Mouse (Mus musculus) neural tube, embryonic 14.5 days (tissue): ENCODE results near the gene Ifit1bl1. TPM values are rescaled to one million over a fixed set of nuclear protein-coding genes. Genes with fewer than 3 reads are reported as not detected.
"Not testable (repeated sequence)": the region's sequence is repeated elsewhere in the genome, so short reads cannot be mapped to it uniquely, and the experiment has no call there.

Experiments used
- ATAC-seq: fragments of 200-750 bp; cut with Nextera tagmentation; 2 replicates; pipeline ENCODE4 v1.8.0; 2017; ENCODE audit warnings: low read depth, mild to moderate bottlenecking, moderate TSS enrichment, moderate library complexity
- H3K27ac ChIP-seq: fragments of 300-500 bp; sonication (generic); 2 replicates; pipeline ENCODE4 v1.5.1; 2014; ENCODE audit warnings: low read depth, mild to moderate bottlenecking, control low read depth, low read length, moderate library complexity, mixed read lengths
- H3K27me3 ChIP-seq: fragments of 300-500 bp; sonication (generic); 2 replicates; pipeline ENCODE4 v1.6.1; 2014; ENCODE audit warnings: low read length; ENCODE audit not compliant: control insufficient read depth, insufficient read depth
- H3K36me3 ChIP-seq: fragments of 300-500 bp; sonication (generic); 2 replicates; pipeline ENCODE4 v1.6.1; 2014; ENCODE audit warnings: low read length, mixed read lengths; ENCODE audit not compliant: control insufficient read depth, insufficient read depth
- H3K4me1 ChIP-seq: fragments of 300-500 bp; sonication (generic); 2 replicates; pipeline ENCODE4 v1.6.1; 2014; ENCODE audit warnings: low read length; ENCODE audit not compliant: control insufficient read depth, insufficient read depth
- H3K4me2 ChIP-seq: fragments of 300-500 bp; sonication (generic); 2 replicates; pipeline ENCODE4 v1.6.1; 2014; ENCODE audit warnings: mild to moderate bottlenecking, low read depth, low read length, control low read depth
- H3K4me3 ChIP-seq: fragments of 300-500 bp; sonication (generic); 2 replicates; pipeline ENCODE4 v1.5.1; 2014; ENCODE audit warnings: low read depth, low read length, control low read depth, mixed read lengths
- H3K9ac ChIP-seq: fragments of 300-500 bp; sonication (generic); replicated peaks from 2 replicates; pipeline ENCODE4 v1.6.1; 2014; ENCODE audit warnings: low read depth, mild to moderate bottlenecking, control low read depth, low read length, mixed read lengths
- H3K9me3 ChIP-seq: fragments of 300-500 bp; sonication (generic); 2 replicates; pipeline ENCODE4 v1.6.1; 2016; ENCODE audit warnings: low read length; ENCODE audit not compliant: control insufficient read depth
- WGBS: fragments of 180-500 bp; shearing (Covaris S2); extraction: QIAGEN DNeasy Blood & Tissue Kit; methylation state at CpG from one replicate; pipeline ENCODE4 v1.1.7; 2014; 5-methylcytosine and 5-hydroxymethylcytosine counted together
- polyA plus RNA-seq: library from polyadenylated mRNA; unstranded; fragments of >200 nt; fragmentation: Nextera tagmentation; extraction: Ambion mirVana; gene quantifications from 2 replicates; pipeline ENCODE4 v1.2.1, GENCODE M21; 2014

Gene Ifit1bl1
- polyA plus RNA-seq, 1 experiment from 2014 or later: 1.5 TPM

- ATAC-seq: no peak
- H3K9me3 ChIP-seq: no peaks in the 10 kb centered on the region
- H3K27ac ChIP-seq: no peak overlapping the region
- WGBS: 79% methylated on average over 2 of the region's 2 CpGs
- H3K36me3 ChIP-seq: no peaks in the 10 kb centered on the region
- H3K4me1 ChIP-seq: no peaks in the 10 kb centered on the region
- H3K27me3 ChIP-seq: no peaks in the 10 kb centered on the region
- H3K4me3 ChIP-seq: no peak overlapping the region
- no peak overlapping the region for H3K4me2 ChIP-seq
- no peak overlapping the region for H3K9ac ChIP-seq
These were observed 3.4 kb downstream of the Ifit1bl1 start for GRCm38 (mm10) chr19:34598341-34598740.

- Histone ChIP-seq H3K27ac (no peak overlapping the region), H3K4me1 (no peaks in the 10 kb centered on the region), H3K9ac (no peak overlapping the region), H3K4me3 (no peak overlapping the region), H3K27me3 (no peaks in the 10 kb centered on the region), H3K36me3 (no peaks in the 10 kb centered on the region), H3K9me3 (no peaks in the 10 kb centered on the region), H3K4me2 (no peak overlapping the region)
- ATAC-seq: no peak
These were observed 4.9 kb downstream of the Ifit1bl1 start for GRCm38 (mm10) chr19:34596811-34597210.

- H3K4me2 ChIP-seq, H3K4me3 ChIP-seq, H3K27ac ChIP-seq, H3K36me3 ChIP-seq, ATAC-seq, H3K4me1 ChIP-seq, H3K9ac ChIP-seq, H3K27me3 ChIP-seq, H3K9me3 ChIP-seq: not testable (repeated sequence)
- 86% methylated on average over 3 of the region's 3 CpGs for WGBS
These were observed 7.2 kb downstream of the Ifit1bl1 start for GRCm38 (mm10) chr19:34594523-34594922.

GRCm38 (mm10) chr19:34593456-34593855 lies 8.3 kb downstream of the Ifit1bl1 start:
- Histone ChIP-seq H3K27ac (no peak overlapping the region), H3K4me2 (no peak overlapping the region), H3K4me1 (no peaks in the 10 kb centered on the region), H3K4me3 (no peak overlapping the region), H3K36me3 (no peaks in the 10 kb centered on the region), H3K9me3 (no peaks in the 10 kb centered on the region), H3K9ac (no peak overlapping the region), H3K27me3 (no peaks in the 10 kb centered on the region)
- no peak for ATAC-seq
- WGBS: 91% methylated on average over 2 of the region's 2 CpGs

GRCm38 (mm10) chr19:34588959-34589358 lies 12.8 kb downstream of the Ifit1bl1 start:
- Histone ChIP-seq H3K9ac (no peak overlapping the region), H3K27me3 (no peaks in the 10 kb centered on the region), H3K9me3 (no peaks in the 10 kb centered on the region), H3K27ac (no peak overlapping the region), H3K36me3 (no peaks in the 10 kb centered on the region), H3K4me1 (no peaks in the 10 kb centered on the region), H3K4me3 (no peak overlapping the region), H3K4me2 (no peak overlapping the region)
- no peak for ATAC-seq

GRCm38 (mm10) chr19:34587898-34588692 lies 13.7 kb downstream of the Ifit1bl1 start:
- WGBS: 87% methylated on average over 6 of the region's 12 CpGs
- H3K4me3 ChIP-seq, H3K4me2 ChIP-seq, H3K27ac ChIP-seq, H3K9me3 ChIP-seq, H3K9ac ChIP-seq, H3K4me1 ChIP-seq, H3K36me3 ChIP-seq, ATAC-seq, H3K27me3 ChIP-seq: not testable (repeated sequence)

- not testable (repeated sequence) for H3K9ac ChIP-seq, H3K27me3 ChIP-seq, H3K4me3 ChIP-seq, H3K27ac ChIP-seq, H3K9me3 ChIP-seq, H3K4me1 ChIP-seq, H3K4me2 ChIP-seq, ATAC-seq, H3K36me3 ChIP-seq
- WGBS: 78% methylated on average over 5 of the region's 5 CpGs
These were observed 15.9 kb downstream of the Ifit1bl1 start for GRCm38 (mm10) chr19:34585740-34586458.

GRCm38 (mm10) chr19:34583126-34583766 lies 18.5 kb downstream of the Ifit1bl1 start, which contains the start of gene Ifit3:
Ifit3 (plus strand) TSS chr19:34583531.
- 69% methylated on average over 2 of the region's 2 CpGs for WGBS
- H3K27me3 ChIP-seq, ATAC-seq, H3K4me1 ChIP-seq, H3K4me3 ChIP-seq, H3K9me3 ChIP-seq, H3K9ac ChIP-seq, H3K27ac ChIP-seq, H3K4me2 ChIP-seq, H3K36me3 ChIP-seq: not testable (repeated sequence)

GRCm38 (mm10) chr19:34582696-34583095 lies 19.1 kb downstream of the Ifit1bl1 start:
- not testable (repeated sequence) for ATAC-seq, H3K4me3 ChIP-seq, H3K4me2 ChIP-seq, H3K4me1 ChIP-seq, H3K9ac ChIP-seq, H3K27ac ChIP-seq, H3K36me3 ChIP-seq, H3K9me3 ChIP-seq, H3K27me3 ChIP-seq
- 86% methylated on average over 2 of the region's 2 CpGs for WGBS
